Mouse (Mus musculus): ENCODE results near the gene Park7.

GRCm38 (mm10) chr4:150958536-150958935 lies 44.3 kb upstream of the Park7 start:
- no peak for TF ChIP-seq MYC (IDR thresholded peaks at IDR 0.05; ENCODE audit: low read depth, low read length)
- TF ChIP-seq E2F4 (IDR thresholded peaks at IDR 0.05; ENCODE audit: borderline replicate concordance, low read depth, low read length): no peak
- no peak for TF ChIP-seq CTCF (IDR thresholded peaks at IDR 0.05 in 2 of 3, conservative IDR thresholded peaks at IDR 0.05 in 1 of 3; ENCODE audit: control insufficient read depth in 1 of 3, insufficient read depth in 1 of 3, low read depth in 2 of 3, low read length in 3 of 3, poor library complexity in 1 of 3, severe bottlenecking in 1 of 3)
- no peak for TF ChIP-seq TCF12 (IDR thresholded peaks at IDR 0.05; ENCODE audit: low read depth, low read length)
- no peak for TF ChIP-seq MAX (IDR thresholded peaks at IDR 0.05; ENCODE audit: low read length)
- no peak for TF ChIP-seq ELF1 (IDR thresholded peaks at IDR 0.05; ENCODE audit: low read depth, low read length)
- no peak for TF ChIP-seq EP300 (IDR thresholded peaks at IDR 0.05; ENCODE audit: low read depth in 1 of 2, low read length in 2 of 2)
- TF ChIP-seq MAZ (IDR thresholded peaks at IDR 0.05; ENCODE audit: low read depth, low read length): no peak
- TF ChIP-seq POLR2A (IDR thresholded peaks at IDR 0.05; ENCODE audit: control insufficient read depth in 1 of 2, insufficient read depth in 1 of 2, low read depth in 1 of 2, low read length in 2 of 2, poor library complexity in 1 of 2): no peak
- TF ChIP-seq ZC3H11A (IDR thresholded peaks at IDR 0.05; ENCODE audit: low read depth, low read length): no peak
- TF ChIP-seq HCFC1 (IDR thresholded peaks at IDR 0.05; ENCODE audit: low read depth, low read length): no peak
